Mouse (Mus musculus): ENCODE data around the gene Slc46a1. TPM values are rescaled to one million over a fixed set of nuclear protein-coding genes. Genes with fewer than 3 reads are reported as not detected.

Slc46a1 gene
- polyA plus RNA-seq, 1 experiment from 2014 or later, result 68.7 TPM

- Histone ChIP-seq H3K4me2 (replicated peaks; ENCODE audit: low read depth) (no peak overlapping the region), H3K27me3 (replicated peaks; ENCODE audit: control insufficient read depth, insufficient read depth, low read length) (no peaks in the 10 kb centered on the region), H3K9me3 (ENCODE audit: control insufficient read depth) (no peaks in the 10 kb centered on the region), H3K27ac (ENCODE audit: low read depth, low read length) (peak overlapping the region; percentile 73), H3K9ac (ENCODE audit: low read depth, low read length) (no peak overlapping the region), H3K4me3 (ENCODE audit: low read depth, low read length) (no peak overlapping the region), H3K4me1 (replicated peaks; ENCODE audit: control insufficient read depth, insufficient read depth, low read length) (peaks cover 9% of the 10 kb centered on the region; the same call in 1 of the 2 replicates), H3K36me3 (ENCODE audit: control insufficient read depth, insufficient read depth) (no peaks in the 10 kb centered on the region)
- WGBS, result 18% methylated on average over 4 of the region's 4 CpGs
- ATAC-seq, result no peak
- TF ChIP-seq CTCF (IDR thresholded peaks at IDR 0.05; ENCODE audit: low read depth), result no peak
Measured at GRCm38 (mm10) chr11:78434052-78434451, 31.4 kb upstream of the Slc46a1 start.

- H3K36me3 ChIP-seq (ENCODE audit: control insufficient read depth, insufficient read depth), result no peaks in the 10 kb centered on the region
- peaks cover 9% of the 10 kb centered on the region; the same call in 1 of the 2 replicates for H3K4me1 ChIP-seq (replicated peaks; ENCODE audit: control insufficient read depth, insufficient read depth, low read length)
- no peaks in the 10 kb centered on the region for H3K9me3 ChIP-seq (ENCODE audit: control insufficient read depth)
- WGBS, result 6% methylated on average over 19 of the region's 19 CpGs
- H3K4me3 ChIP-seq (ENCODE audit: low read depth, low read length), result no peak overlapping the region
- H3K27me3 ChIP-seq (replicated peaks; ENCODE audit: control insufficient read depth, insufficient read depth, low read length), result no peaks in the 10 kb centered on the region
- peak overlapping the region; percentile 39 for H3K4me2 ChIP-seq (replicated peaks; ENCODE audit: low read depth)
- 0 out of 2 replicates have a peak overlapping the region, but pooled peaks have one; percentile 5 for H3K9ac ChIP-seq (ENCODE audit: low read depth, low read length)
- peak; percentile 57 for ATAC-seq
- TF ChIP-seq CTCF (IDR thresholded peaks at IDR 0.05; ENCODE audit: low read depth), result peak; percentile 86
- peak overlapping the region; percentile 94 for H3K27ac ChIP-seq (ENCODE audit: low read depth, low read length)
Measured at GRCm38 (mm10) chr11:78435776-78436349, 29.6 kb upstream of the Slc46a1 start.

DNA sequence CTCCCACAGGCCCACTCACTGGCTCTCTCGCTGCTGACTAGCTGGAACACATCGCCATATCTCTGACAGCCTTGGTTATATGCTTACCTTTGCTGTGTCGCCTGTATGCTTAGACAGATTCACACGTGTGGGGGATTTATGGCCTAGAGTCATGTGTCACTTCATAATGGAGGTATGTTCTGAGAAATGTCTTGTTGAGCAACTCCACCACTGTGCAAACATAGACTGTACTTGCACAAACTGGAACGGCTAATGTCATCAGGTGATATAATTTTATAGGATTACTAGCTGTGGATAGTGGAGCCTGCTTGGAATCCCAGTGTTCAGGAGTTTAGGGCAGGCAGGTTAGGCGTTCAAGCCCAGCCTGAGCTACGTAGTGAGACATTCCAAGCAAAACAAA lies 28.3 kb upstream of the Slc46a1 start:
- no peaks in the 10 kb centered on the region for H3K27me3 ChIP-seq (replicated peaks; ENCODE audit: control insufficient read depth, insufficient read depth, low read length)
- H3K27ac ChIP-seq (ENCODE audit: low read depth, low read length), result peak overlapping the region; percentile 76
- H3K9me3 ChIP-seq (ENCODE audit: control insufficient read depth), result no peaks in the 10 kb centered on the region
- H3K36me3 ChIP-seq (ENCODE audit: control insufficient read depth, insufficient read depth), result no peaks in the 10 kb centered on the region
- TF ChIP-seq CTCF (IDR thresholded peaks at IDR 0.05; ENCODE audit: low read depth), result no peak
- WGBS, result 50% methylated on average over 7 of the region's 7 CpGs
- H3K4me3 ChIP-seq (ENCODE audit: low read depth, low read length), result no peak overlapping the region
- no peak overlapping the region for H3K4me2 ChIP-seq (replicated peaks; ENCODE audit: low read depth)
- H3K4me1 ChIP-seq (replicated peaks; ENCODE audit: control insufficient read depth, insufficient read depth, low read length), result peaks cover 9% of the 10 kb centered on the region; the same call in 1 of the 2 replicates
- peak; percentile 77 for ATAC-seq
- no peak overlapping the region for H3K9ac ChIP-seq (ENCODE audit: low read depth, low read length)

DNA sequence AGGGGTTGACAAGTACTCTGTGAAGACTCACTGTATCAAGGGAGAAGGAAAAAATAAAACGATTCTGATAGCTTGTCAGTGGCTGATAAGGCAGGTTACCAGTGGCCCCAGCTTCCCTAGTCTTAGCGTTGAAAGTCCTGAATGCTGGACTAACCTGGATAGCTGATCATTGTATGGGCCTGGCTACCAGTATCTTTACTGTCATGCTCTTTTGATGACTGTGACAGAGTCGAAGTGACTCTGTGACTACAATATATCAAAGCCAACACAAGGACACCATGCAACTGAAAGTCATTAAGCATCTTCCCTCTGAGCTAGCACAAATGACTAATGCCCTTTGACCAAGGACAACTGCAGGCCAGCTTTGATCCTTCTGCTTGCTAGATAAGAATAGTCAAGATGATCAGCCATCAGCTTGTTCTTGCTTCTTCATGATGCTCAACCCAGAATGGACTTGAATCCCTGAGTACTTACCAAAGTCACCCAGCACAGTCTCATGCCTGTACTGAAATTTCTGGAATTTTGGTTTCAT lies 27.0 kb upstream of the Slc46a1 start:
- peak overlapping the region; percentile 75; the same call in 1 of the 2 replicates for H3K27ac ChIP-seq (ENCODE audit: low read depth, low read length)
- ATAC-seq, result peak; percentile 66

DNA sequence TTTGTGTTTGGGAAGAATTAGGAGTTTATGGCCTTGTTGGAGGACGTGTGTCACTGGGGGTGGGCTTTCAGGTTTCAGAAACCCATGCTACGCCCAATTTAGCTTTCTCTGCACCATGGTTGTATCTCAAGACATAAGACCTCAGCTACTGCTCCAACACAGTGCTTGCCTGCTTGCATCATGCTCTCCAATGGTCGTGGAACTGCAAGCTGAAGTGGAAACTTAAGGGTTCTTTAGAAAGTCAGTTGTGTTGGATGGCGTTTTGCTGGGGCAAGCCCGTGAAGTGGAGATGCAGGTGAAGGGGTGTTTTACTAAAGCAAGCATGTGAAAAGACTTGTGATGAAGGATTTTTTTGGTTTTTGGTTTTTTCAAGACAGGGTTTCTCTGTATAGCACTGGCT lies 22.4 kb upstream of the Slc46a1 start:
- Histone ChIP-seq H3K9me3 (ENCODE audit: control insufficient read depth) (no peaks in the 10 kb centered on the region), H3K4me1 (replicated peaks; ENCODE audit: control insufficient read depth, insufficient read depth, low read length) (no peaks in the 10 kb centered on the region), H3K36me3 (ENCODE audit: control insufficient read depth, insufficient read depth) (no peaks in the 10 kb centered on the region), H3K9ac (ENCODE audit: low read depth, low read length) (no peak overlapping the region), H3K4me2 (replicated peaks; ENCODE audit: low read depth) (no peak overlapping the region), H3K4me3 (ENCODE audit: low read depth, low read length) (no peak overlapping the region), H3K27ac (ENCODE audit: low read depth, low read length) (no peak overlapping the region), H3K27me3 (replicated peaks; ENCODE audit: control insufficient read depth, insufficient read depth, low read length) (no peaks in the 10 kb centered on the region)
- ATAC-seq, result no peak
- no peak for TF ChIP-seq CTCF (IDR thresholded peaks at IDR 0.05; ENCODE audit: low read depth)
- 81% methylated on average over 5 of the region's 5 CpGs for WGBS

More for the DNA sequence above, 27.0 kb upstream of the Slc46a1 start:
- Histone ChIP-seq H3K36me3 (ENCODE audit: control insufficient read depth, insufficient read depth) (no peaks in the 10 kb centered on the region), H3K4me3 (ENCODE audit: low read depth, low read length) (no peak overlapping the region), H3K4me2 (replicated peaks; ENCODE audit: low read depth) (no peak overlapping the region), H3K9ac (ENCODE audit: low read depth, low read length) (no peak overlapping the region), H3K4me1 (replicated peaks; ENCODE audit: control insufficient read depth, insufficient read depth, low read length) (peaks cover 9% of the 10 kb centered on the region; the same call in 1 of the 2 replicates), H3K27me3 (replicated peaks; ENCODE audit: control insufficient read depth, insufficient read depth, low read length) (no peaks in the 10 kb centered on the region), H3K9me3 (ENCODE audit: control insufficient read depth) (no peaks in the 10 kb centered on the region)
- WGBS, result 43% methylated on average over 3 of the region's 3 CpGs
- TF ChIP-seq CTCF (IDR thresholded peaks at IDR 0.05; ENCODE audit: low read depth), result no peak

DNA sequence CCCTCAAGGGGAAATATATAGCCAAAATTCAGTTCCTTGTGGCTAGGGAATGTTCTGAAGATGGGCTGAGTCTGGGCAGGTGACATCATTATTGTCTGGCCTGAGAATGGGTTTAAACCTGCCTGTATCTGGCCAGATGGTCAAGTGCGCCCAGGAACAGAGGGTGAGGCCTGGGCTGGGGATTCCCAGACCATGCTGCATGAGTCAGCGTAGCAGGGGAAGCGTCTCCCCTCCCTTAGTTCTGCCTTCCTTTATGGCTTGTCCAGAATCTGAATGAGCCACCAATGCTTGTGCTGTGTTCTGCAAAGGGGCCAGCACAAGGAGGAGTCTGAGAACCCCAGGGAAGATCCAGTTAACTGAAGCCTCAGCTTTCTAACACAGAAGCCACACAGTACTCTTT lies 18.3 kb upstream of the Slc46a1 start:
- no peak overlapping the region for H3K4me2 ChIP-seq (replicated peaks; ENCODE audit: low read depth)
- H3K4me3 ChIP-seq (ENCODE audit: low read depth, low read length), result no peak overlapping the region
- H3K36me3 ChIP-seq (ENCODE audit: control insufficient read depth, insufficient read depth), result no peaks in the 10 kb centered on the region
- ATAC-seq, result no peak
- no peak overlapping the region for H3K27ac ChIP-seq (ENCODE audit: low read depth, low read length)
- no peak for TF ChIP-seq CTCF (IDR thresholded peaks at IDR 0.05; ENCODE audit: low read depth)
- no peaks in the 10 kb centered on the region for H3K27me3 ChIP-seq (replicated peaks; ENCODE audit: control insufficient read depth, insufficient read depth, low read length)
- 59% methylated on average over 3 of the region's 3 CpGs for WGBS
- H3K9ac ChIP-seq (ENCODE audit: low read depth, low read length), result no peak overlapping the region
- H3K9me3 ChIP-seq (ENCODE audit: control insufficient read depth), result no peaks in the 10 kb centered on the region
- no peaks in the 10 kb centered on the region for H3K4me1 ChIP-seq (replicated peaks; ENCODE audit: control insufficient read depth, insufficient read depth, low read length)

Data from intestine, postnatal 0 days (tissue).